Mouse (Mus musculus) gastrocnemius, adult 18-20 months (tissue): Measurements from ENCODE around the gene Gm10638. TPM values are rescaled to one million over a fixed set of nuclear protein-coding genes. Genes with fewer than 3 reads are reported as not detected.

Experiments
- DNase-seq: peaks from one replicate; pipeline ENCODE4 v3.0.0; 2021; ENCODE audit warnings: low spot score
- total RNA-seq, 2 experiments: library from RNA; stranded (reverse); gene quantifications; 2 replicates each; pipeline ENCODE4 v1.2.3; 2021

The Gm10638 gene
- total RNA-seq, 2 experiments from 2014 or later = 4.6 to 9.7 TPM

DNA sequence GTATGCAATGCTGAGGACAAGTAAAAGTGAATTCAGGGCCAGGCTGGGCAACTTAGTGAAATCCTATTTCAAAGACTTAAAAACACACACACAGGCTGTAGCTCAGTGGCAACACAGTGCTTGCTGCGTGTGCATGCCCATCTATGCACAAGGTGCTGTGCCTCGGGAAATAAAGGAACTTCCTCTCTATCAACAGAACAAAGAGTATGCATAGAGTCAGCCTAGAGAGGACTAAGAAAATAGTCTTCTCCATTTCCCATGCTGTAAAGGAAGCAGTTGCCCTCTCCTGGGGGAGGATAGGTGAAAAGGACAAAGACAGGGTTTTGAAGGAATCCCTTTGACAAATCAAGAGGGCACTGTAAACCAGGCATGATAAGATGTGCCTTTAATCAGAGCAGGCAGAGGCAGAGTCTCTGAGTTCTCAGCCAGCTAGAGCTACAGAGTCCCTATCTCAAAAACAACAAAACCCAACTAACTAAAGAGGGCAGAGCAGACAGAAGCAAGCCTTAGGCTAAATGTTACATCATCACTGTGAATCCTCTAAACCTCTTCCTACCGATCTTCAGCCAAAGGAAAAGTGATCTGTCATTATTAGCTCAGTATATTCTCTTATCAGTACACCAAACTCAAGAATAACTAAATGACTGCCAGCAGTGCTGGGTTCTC is 9.9 kb upstream of the Gm10638 start:
- DNase-seq = no peak

DNA sequence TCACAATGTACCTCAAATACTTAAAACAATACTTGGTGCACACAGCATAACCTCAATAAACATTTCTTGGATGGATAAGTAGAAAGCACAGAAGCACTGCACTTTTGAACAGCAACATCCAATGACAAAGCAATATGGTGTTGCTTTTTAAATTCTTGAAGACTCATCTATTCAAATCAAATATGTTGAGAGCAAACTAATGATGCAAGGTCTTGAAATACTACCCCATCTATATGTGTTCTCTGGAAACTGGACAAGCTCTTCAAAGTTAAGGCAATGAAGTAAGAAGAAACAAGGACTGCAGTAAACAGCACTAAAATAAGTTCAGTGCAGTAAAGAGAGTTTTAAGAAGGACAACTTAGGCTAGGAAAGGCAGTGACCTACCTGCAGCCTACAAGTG is 4.6 kb upstream of the Gm10638 start:
- no peak for DNase-seq

DNA sequence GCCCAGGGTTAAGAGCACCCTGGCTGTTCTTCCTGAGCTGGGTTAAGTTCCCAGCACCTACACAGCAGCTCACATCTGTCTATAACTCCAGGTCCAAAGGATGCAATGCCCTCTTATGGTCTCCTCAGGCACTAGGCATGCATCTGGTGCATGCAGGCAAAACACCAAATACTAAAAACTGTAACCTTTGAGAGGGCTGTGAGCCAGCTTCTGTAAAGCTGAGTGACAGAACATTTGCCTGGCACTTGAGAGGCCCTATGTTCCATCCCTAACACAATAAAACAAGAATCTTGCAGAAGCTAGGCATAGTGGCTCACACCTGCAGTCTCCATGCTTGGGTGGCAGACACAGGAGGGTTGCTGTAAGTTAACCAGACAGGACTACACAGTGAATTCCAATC is 3.9 kb upstream of the Gm10638 start:
- DNase-seq = no peak

DNA sequence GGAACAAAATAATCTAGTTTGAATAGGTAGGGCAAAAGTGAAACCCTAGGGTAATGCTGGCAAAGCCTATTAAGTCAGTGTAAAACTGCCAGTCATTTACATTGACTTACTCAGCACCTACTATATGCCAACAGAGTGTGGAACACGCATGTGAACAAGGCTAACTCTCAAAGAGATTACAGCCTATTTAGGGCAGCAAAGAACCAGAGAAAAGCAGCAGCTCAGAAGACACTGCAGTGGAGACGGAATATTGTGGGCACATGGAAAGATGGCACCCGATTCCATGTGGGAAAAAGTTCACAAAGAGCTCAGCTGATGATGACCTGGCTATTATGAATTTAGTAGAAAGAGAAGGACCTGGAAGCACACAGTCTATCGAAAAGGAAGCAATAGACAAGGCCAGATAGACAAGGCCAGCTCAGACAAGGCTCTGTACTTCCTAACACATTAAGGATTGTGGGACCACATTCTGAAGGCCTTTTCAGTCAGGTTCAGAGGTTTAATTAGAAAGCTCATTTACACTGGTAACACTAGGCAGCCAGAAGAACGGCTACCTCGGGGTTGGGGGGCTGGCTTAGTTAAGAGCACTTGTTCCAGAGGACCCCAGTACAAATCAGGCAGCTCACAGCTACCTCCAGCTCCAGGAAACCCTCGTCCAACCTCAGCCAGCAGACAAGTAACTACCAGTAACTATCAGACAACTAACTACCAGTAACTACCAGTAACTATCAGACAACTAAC is 2.7 kb upstream of the Gm10638 start:
- DNase-seq = no peak

DNA sequence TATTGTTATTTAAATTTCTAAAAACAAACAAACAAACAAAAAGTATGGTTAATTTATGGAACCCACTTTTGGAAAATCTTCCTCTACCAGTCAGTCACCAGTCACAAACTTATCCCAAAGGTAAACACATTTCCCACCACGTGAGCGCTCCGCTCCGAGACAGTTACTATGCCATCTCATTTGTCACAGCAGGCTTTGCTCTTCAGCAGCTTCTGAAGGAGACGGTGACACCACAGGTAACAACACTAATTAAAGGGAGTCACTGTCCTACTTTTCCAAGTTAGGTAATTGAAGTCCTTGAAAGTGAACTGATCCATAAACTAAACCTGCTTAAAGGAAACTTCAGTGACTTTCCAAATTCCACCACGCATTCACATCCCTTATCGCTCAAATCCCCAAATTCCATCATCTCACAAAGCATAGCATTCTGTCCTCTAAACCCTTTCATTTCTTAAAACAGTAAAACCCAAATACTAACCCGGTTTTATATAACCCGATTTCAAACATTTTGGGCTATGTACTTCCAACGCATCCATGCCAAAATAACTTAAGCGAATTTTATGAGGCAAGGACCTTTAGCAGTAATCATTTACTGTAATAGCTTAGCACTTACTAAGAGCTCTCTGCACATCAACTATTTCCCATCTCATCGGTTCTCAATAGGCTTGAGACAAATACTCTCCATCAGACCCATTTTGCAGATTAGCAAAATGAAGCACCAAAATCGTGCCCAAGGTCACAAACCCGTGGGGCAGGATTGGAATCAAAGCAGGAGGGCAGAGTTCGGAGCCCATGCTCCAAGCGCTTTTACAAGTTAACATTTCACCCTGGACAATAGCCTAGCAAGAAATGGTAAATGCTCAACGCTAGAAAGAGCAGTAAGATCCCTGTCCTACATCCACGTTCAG is 932 bp upstream of the Gm10638 start:
- DNase-seq = no peak

DNA sequence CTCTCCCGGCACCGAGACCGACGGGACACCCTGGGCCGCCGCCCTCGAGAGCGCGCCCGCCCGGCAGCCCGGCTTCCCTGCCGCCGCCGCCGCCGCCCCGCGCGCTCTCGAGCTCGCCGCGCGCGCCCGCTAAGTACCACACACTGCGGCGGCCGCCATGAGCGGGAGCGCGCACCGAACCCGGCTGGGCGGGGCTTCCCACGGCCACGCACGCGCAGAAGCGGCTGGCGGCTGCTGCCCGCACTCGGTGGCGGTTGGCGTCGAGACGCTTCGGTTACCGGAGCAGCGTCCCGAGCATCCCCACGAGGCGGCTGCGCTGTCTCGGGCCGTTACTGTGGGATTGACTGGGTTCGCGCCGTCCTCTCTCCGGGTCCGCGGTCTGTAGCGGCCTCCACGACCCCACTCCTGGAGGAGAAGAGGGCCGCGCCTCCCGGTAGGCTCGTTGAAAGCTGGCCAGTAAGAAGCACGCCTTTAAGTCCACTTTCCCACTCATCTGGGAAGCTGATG is 489 bp downstream of the Gm10638 start:
- peak; percentile 95 for DNase-seq

DNA sequence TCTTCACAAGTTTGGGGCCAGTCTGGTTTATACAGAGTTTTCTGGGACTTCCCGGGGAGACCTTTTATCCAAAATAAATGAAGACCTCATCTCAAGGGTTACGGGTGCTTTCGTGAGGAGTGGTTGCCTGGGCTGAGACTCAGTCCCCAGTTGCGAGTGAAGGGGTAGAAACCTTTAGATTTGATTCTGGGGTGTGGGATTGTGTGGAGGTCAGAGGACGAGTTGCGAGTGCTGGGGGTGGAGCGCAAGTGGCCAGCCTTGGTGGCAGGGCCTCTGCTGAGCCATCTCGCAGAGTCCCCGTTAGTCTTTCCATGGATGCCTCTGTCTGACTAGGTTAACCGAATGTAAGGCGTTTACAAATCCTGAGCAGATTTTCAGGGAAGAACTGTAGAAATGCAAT is 1.0 kb downstream of the Gm10638 start:
- DNase-seq = no peak

DNA sequence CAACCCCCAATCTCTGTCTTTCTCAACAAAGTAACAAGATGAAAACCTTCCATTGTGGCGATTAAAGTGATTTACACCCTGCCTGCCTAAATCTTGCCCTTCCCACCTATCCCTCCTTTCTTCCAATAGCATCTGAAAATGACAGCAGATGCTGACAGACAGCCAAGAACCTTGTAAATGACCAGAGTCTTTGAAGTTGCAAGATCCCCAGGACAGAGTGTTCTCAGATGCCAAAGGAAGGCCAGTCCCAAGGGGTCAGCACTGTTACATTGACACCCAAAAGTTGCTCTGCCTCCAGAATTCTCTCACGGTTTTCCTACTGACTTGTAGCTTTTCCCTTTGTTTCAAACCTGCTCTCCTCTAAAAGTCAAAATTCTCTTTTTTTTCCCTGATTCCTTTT is 4.3 kb downstream of the Gm10638 start:
- DNase-seq = no peak

DNA sequence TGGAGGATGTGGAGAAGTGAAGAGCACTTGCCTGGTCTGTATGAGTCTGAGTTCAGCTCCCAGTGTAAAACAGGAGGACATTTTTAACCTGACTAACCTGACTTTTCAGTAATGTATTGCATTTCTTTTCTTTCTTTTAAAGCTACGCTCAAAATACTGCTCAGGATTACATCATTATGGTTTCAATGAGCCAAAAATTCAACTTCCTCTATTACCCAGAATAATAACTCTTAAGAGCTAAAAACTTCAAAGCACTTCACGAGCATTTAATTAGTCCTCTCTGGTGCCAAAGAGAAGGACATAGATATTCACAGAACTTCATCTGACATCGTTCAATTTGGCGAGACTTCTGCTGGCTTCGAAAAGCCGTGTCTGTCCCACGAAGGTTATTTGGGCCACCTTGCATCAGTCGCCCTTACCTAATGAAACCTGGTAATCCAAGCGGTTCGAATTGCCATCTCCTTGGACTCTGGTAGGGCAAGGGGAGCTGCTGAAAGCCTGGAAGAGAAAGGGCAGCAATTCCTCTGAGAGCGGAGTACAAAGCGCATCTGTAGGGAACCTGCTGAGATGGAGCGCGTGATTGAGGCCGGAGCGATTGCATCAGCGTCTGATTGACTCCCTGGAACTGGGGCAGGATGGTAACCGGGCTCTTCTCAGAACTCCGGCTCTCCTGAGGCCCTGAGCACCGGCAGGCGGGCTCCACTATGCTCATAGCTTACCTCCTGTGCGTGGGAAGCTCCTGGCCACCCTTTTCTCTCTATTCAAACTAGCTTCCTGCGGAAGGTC is 11.6 kb downstream of the Gm10638 start:
- DNase-seq = peak; percentile 40

DNA sequence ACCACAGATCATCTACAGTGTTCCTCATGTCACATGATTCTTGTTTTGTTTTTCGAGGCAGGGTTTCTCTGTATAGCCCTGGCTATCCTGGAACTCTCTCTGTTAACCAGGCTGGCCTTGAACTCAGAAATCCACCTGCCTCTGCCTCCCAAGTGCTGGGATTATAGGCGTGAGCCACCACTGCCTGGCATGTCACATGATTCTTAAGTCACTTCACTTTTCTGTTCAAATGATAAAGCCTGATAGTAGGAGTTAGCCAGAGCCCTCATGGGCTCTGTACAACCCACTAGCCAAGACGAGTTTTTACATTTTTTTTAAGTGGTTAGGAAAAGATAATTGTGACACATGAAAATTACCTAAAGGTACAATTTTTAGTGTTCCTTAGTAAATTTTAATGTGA is 13.2 kb downstream of the Gm10638 start:
- no peak for DNase-seq

DNA sequence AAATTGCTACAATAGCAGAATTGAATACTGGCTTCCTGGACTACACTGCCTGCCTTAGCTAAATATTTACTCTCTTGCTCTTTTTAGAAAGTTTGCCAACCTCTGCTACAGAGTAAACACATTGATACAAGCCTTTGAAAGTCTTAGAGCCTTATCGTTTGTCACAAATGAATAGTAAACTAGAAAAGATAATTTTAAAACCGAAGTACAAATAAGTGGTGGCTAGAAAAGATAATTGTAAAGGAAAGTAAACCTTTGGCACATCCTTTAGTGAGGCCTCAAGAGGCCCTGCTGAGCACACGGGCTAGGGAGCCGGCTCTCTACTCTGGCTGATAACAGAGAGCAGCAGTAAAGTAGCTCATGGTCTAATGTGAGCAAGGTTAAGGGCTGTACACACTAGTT is 13.6 kb downstream of the Gm10638 start:
- no peak for DNase-seq

DNA sequence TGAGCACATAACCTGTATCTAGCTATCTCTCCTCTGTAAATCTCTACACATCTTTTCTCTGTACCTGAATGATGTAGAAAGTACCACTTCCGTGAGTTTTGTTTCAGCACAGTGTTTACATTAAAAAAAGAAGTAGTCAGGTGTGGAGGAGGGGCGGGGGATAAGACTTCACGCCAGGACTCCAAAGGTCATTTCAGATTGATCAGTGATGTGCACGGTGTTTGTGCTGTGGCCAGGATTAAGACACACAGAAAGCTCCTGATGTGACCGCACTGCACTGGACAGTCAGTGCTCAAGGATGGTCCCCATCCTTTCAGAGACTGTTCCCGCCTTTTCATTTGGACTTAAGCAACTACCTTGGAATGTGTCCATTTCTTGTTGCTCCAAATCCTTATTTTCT is 15.2 kb downstream of the Gm10638 start:
- no peak for DNase-seq

DNA sequence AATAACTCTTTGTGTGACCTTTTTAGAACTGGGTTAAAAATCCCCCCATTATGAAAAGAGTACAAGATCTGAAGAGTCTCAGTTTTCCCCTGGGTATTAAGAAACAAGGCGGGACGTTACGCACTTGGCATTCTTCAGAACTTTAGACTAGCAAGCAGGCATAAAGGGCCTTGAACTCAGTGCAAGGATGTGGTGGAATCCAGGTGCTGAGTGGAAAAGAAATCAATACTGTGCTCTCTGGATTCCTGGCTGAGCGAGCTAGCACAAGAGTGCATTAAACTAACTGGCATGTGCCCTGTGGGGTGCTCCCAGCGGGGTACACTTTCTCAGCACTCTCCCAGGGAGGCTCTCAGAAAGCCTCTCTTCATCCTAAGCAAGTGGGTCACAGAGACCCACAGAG is 17.3 kb downstream of the Gm10638 start:
- no peak for DNase-seq

DNA sequence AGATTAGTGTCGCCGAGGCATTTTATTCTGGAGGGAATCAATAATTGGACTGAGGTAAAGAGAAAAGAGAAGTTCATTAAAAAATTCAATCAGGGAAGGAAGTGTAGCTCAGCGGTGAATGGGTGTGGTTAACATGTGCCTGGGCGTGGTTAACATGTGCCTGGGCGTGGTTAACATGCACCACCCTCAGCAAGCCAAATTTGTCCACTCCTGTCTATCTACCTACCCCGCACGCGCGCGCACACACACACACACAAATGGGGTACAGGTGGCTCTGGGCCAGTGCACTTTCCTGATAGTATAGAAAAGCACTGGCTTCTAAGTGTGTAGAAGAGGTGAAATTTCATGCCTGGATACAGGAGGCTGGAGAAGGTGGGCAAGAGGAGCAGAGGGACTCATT is 19.7 kb downstream of the Gm10638 start:
- DNase-seq = no peak

DNA sequence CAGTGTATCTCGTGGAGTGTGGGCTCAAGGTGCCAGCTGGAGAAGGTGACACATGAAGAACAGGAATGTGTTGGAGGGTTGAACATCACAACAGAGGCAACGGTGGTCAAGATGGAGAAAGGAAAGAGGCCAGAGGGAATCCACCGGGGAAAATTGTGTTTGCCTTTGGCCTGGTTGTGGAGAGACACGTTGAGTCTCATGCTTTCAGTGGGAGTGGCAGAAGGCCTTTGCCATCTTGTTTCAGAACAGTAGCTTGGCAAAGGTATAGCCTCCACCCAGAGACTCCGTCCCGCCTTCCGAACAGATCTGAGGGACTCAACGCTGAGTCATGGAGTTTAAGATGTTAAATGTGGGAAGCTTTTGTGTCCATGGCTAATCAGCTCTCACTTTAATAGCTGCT is 20.2 kb downstream of the Gm10638 start:
- DNase-seq = no peak

DNA sequence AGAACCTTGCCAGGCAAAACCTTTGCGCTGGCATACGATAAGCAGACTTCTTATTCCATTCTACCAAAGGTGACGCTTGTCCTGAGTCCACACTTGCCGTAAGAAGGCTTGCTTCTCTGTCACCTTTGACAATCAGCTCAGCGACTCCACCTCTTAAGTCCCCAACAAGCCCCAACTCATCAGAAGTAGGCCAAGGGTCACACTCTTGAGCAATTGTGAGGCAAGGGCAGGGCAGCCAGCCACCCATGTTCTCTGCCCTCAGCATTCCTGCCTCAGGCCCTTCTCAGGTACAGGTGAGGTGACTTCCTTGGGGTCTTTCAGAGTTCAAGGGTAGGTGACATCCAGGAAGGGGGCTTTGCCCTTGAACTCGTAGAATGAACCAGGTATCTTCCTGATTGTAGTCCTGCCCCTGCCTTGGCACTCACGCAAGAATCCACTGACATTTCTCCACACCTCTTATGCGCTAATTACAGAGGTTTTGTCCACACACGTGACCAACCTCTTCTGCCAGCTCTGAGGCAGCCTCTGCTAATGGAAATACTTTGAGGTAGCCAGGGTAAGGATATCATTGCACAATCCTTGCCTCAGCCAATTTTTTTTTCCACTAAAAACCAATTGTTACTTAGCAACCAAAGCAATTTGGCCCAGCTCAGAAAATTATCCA is 21.2 kb downstream of the Gm10638 start:
- peak; percentile 31 for DNase-seq

DNA sequence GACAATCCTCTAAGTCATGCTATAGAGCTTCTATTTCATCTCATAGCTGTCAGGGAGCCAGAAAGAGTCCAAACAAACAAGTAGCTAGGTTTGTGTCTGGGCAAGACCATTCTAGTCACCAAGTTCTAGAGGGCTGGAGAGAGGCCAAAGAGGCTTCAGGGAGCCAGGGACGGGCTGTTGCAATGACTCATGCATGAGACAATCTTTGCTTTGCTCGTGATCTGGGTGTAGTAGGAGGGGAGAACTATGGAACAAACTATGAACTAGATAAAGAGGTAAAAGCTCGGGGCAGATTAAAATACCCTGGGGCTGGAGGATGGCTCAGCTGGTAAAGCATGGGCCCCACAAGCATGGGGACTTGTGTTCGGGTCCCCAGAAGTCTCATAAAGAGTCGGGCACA is 23.0 kb downstream of the Gm10638 start:
- DNase-seq = peak; percentile 79

DNA sequence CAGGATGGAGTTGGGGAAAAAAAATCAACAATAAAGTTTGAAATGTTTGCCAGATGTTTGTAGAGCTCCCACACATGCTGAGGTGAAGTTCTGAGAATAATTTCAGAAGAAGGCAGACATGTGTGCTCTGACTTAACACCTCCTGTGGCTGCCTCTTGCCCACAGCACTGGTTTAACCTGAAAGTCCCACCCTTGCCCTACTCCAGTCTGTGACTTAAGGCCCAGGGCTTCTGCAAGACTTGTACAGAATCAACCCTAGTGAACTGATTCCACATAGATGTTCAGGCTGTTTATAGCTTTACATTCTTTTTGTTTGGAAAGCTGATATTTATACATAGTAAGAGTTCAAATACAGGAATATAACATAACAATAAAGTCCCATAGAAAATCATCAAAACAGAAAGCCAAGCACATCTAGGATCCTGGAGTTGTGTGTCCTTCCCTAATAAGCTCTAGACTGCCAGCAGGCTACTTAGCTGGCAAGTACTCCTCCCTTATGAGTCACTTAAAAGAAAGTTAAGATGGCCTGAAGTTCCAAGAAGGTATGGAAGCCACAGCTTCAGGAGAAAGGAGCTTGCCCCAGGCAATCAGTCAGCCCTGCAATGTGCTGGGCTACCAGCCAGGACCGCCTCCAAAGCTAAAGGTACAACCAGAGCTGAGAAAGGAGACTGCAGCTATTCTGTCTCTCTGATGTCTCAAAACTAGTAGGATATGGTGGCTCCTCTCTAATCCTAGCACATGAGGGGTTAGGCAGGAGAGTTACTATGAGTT is 24.6 kb downstream of the Gm10638 start:
- DNase-seq = no peak

DNA sequence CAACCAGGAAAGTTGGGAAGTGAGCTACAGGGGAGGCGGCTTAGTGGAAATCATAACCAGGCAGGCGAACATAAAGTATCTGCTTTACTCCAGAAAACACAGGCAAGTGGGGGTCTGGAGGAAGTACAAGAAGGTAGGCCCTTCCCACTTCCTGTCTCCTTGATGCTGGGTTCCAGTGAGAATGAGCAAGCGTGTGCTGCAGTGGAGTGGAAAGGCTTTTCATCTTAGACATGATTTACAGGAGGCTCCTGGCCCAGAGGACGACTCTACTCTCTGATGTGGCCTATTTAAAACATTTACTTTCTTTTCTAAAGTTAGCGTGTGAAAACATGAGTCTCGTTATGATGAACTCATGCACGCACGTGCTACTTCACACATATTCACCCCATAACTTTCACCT is 33.7 kb downstream of the Gm10638 start:
- DNase-seq = no peak

DNA sequence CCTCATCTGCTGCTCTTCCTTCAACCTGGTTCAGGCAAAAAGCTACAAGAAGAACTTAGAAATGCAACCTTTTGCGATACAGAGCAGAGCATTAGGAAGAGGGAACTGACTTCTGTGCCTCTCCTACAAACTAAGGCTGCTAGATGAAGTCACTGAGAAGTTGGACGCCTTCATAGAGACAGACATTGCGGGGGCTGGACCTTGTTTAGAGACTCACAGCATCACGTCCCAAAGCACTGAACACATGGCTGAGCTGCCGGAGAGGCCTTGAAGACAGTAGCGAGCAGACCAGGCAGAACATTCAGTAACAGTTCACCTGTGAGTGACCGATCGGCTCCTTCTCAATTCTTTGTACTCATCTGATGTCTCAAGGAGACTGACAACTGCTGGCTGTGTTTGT is 35.6 kb downstream of the Gm10638 start:
- no peak for DNase-seq
